Mouse (Mus musculus): Measurements from ENCODE around the gene Pde3b.
"Not testable (repeated sequence)": the region's sequence is repeated elsewhere in the genome, so short reads cannot be mapped to it uniquely, and the experiment has no call there.

Gene Pde3b

GRCm38 (mm10) chr7:114414421-114415335, at the start of gene Pde3b:
Pde3b (plus strand) TSS chr7:114415281.
- DNase-seq (ENCODE audit: inconsistent age in 2 of 2, low spot score in 1 of 2), result peak; percentile 44 to 84

GRCm38 (mm10) chr7:114402130-114402529, 13.0 kb upstream of the Pde3b start:
- peak; percentile 9 to 56 for DNase-seq (ENCODE audit: inconsistent age in 2 of 2, low spot score in 1 of 2)

GRCm38 (mm10) chr7:114415336-114416020, 397 bp downstream of the Pde3b start:
- DNase-seq (ENCODE audit: inconsistent age in 2 of 2, low spot score in 1 of 2), result peak in 1 of 2 experiments; percentile 27

- DNase-seq (ENCODE audit: inconsistent age in 2 of 2, low spot score in 1 of 2), result peak; percentile 23 to 73
These were observed 1.2 kb downstream of the Pde3b start for GRCm38 (mm10) chr7:114416021-114416845.

GRCm38 (mm10) chr7:114419331-114419730, 4.2 kb downstream of the Pde3b start:
- DNase-seq (ENCODE audit: inconsistent age in 2 of 2, low spot score in 1 of 2), result not testable (repeated sequence)

- DNase-seq (ENCODE audit: inconsistent age in 2 of 2, low spot score in 1 of 2), result no peak
These were observed 5.8 kb downstream of the Pde3b start for GRCm38 (mm10) chr7:114420918-114421317.

- DNase-seq (ENCODE audit: inconsistent age in 2 of 2, low spot score in 1 of 2), result no peak
These were observed 7.1 kb downstream of the Pde3b start for GRCm38 (mm10) chr7:114422224-114422623.

- DNase-seq (ENCODE audit: inconsistent age in 2 of 2, low spot score in 1 of 2), result no peak
These were observed 14.7 kb downstream of the Pde3b start for GRCm38 (mm10) chr7:114429768-114430167.

- no peak for DNase-seq (ENCODE audit: inconsistent age in 2 of 2, low spot score in 1 of 2)
These were observed 16.9 kb downstream of the Pde3b start for GRCm38 (mm10) chr7:114431966-114432365.

- DNase-seq (ENCODE audit: inconsistent age in 2 of 2, low spot score in 1 of 2), result no peak
These were observed 24.6 kb downstream of the Pde3b start for GRCm38 (mm10) chr7:114439726-114440125.

- DNase-seq (ENCODE audit: inconsistent age in 2 of 2, low spot score in 1 of 2), result no peak
These were observed 25.4 kb downstream of the Pde3b start for GRCm38 (mm10) chr7:114440494-114440893.

GRCm38 (mm10) chr7:114452876-114453275, 37.8 kb downstream of the Pde3b start:
- no peak for DNase-seq (ENCODE audit: inconsistent age in 2 of 2, low spot score in 1 of 2)

- DNase-seq (ENCODE audit: inconsistent age in 2 of 2, low spot score in 1 of 2), result no peak
These were observed 38.4 kb downstream of the Pde3b start for GRCm38 (mm10) chr7:114453300-114453990.

- no peak for DNase-seq (ENCODE audit: inconsistent age in 2 of 2, low spot score in 1 of 2)
These were observed 39.8 kb downstream of the Pde3b start for GRCm38 (mm10) chr7:114454858-114455257.

GRCm38 (mm10) chr7:114456904-114457303, 41.8 kb downstream of the Pde3b start:
- DNase-seq (ENCODE audit: inconsistent age in 2 of 2, low spot score in 1 of 2), result no peak

- no peak for DNase-seq (ENCODE audit: inconsistent age in 2 of 2, low spot score in 1 of 2)
These were observed 44.8 kb downstream of the Pde3b start for GRCm38 (mm10) chr7:114459909-114460308.

GRCm38 (mm10) chr7:114461727-114462126, 46.6 kb downstream of the Pde3b start:
- no peak for DNase-seq (ENCODE audit: inconsistent age in 2 of 2, low spot score in 1 of 2)

GRCm38 (mm10) chr7:114466358-114466757, 51.3 kb downstream of the Pde3b start:
- DNase-seq (ENCODE audit: inconsistent age in 2 of 2, low spot score in 1 of 2), result no peak

- DNase-seq (ENCODE audit: inconsistent age in 2 of 2, low spot score in 1 of 2), result no peak
These were observed 57.4 kb downstream of the Pde3b start for GRCm38 (mm10) chr7:114472471-114472870.

- no peak for DNase-seq (ENCODE audit: inconsistent age in 2 of 2, low spot score in 1 of 2)
These were observed 59.8 kb downstream of the Pde3b start for GRCm38 (mm10) chr7:114474889-114475288.

GRCm38 (mm10) chr7:114477884-114478283, 62.8 kb downstream of the Pde3b start:
- no peak for DNase-seq (ENCODE audit: inconsistent age in 2 of 2, low spot score in 1 of 2)
